Mouse (Mus musculus) C3H10T1/2 (cell line): ENCODE results near the gene AW011738. TPM values are rescaled to one million over a fixed set of nuclear protein-coding genes. Genes with fewer than 3 reads are reported as not detected.

Source experiments
- polyA plus RNA-seq, 2 experiments: library from polyadenylated mRNA; unstranded; fragments of >200 nt; fragmentation: generic; extraction: Trizol; gene quantifications; one replicate each; pipeline ENCODE4 v1.2.1; 2012; ENCODE audit warnings: missing spikeins in 2 of 2

AW011738 gene
- polyA plus RNA-seq, result under 1 TPM in 1 of 2 experiments, not detected in 1; 0.05 TPM

GRCm38 (mm10) chr4:156203001-156203412 is at the start of gene AW011738:
TSS of gene AW011738 (plus strand) at chr4:156203304.

GRCm38 (mm10) chr4:156197131-156197828 is 5.8 kb upstream of the AW011738 start, which contains the start of gene Agrn:
TSS of gene Agrn (minus strand) at chr4:156197488.

GRCm38 (mm10) chr4:156200623-156201475 is 2.3 kb upstream of the AW011738 start, which contains the start of gene Isg15:
TSS of gene Isg15 (minus strand) at chr4:156200818.

GRCm38 (mm10) chr4:156215649-156216048 is 12.5 kb downstream of the AW011738 start, which contains the start of gene Perm1:
TSS of gene Perm1 (plus strand) at chr4:156215868.

GRCm38 (mm10) chr4:156234701-156235213 is 31.7 kb downstream of the AW011738 start, which contains the start of gene Plekhn1:
TSS of gene Plekhn1 (minus strand) at chr4:156234857.

GRCm38 (mm10) chr4:156235808-156236533 is 32.9 kb downstream of the AW011738 start, which contains the start of gene Noc2l:
TSS of gene Noc2l (plus strand) at chr4:156236010.

Other genes with a start within 250 kb of the AW011738 start
- gene C1qtnf12, start 241.0 kb upstream of the AW011738 start, polyA plus RNA-seq, result 1 to 10 TPM; 2.1 to 3.6 TPM
- gene B3galt6, start 210.7 kb upstream of the AW011738 start, polyA plus RNA-seq, result 1 to 10 TPM; 1.9 to 4.3 TPM
- gene Sdf4, start 210.4 kb upstream of the AW011738 start, polyA plus RNA-seq, result 100 to 1,000 TPM; 121 to 177 TPM
- 1 to 10 TPM in 1 of 2 experiments, under 1 TPM in 1; 0.16 to 1.3 TPM for gene Tnfrsf4, start 189.5 kb upstream of the AW011738 start, polyA plus RNA-seq
- gene Tnfrsf18, start 177.1 kb upstream of the AW011738 start, polyA plus RNA-seq, result 1 to 10 TPM in 1 of 2 experiments, under 1 TPM in 1; 0.08 to 1.6 TPM
- gene Ttll10, start 143.9 kb upstream of the AW011738 start, polyA plus RNA-seq, result under 1 TPM in 1 of 2 experiments, not detected in 1; 0.08 TPM
- gene 9430015G10Rik, start 93.3 kb upstream of the AW011738 start, polyA plus RNA-seq, result 10 to 100 TPM in 1 of 2 experiments, 1 to 10 TPM in 1; 5.3 to 22.4 TPM
- gene Rnf223, start 72.8 kb upstream of the AW011738 start, polyA plus RNA-seq, result under 1 TPM; 0.07 to 0.42 TPM
- 10 to 100 TPM in 1 of 2 experiments, 1 to 10 TPM in 1; 2.6 to 26.9 TPM for gene Agrn, start 5.8 kb upstream of the AW011738 start, polyA plus RNA-seq
- gene Isg15, start 2.5 kb upstream of the AW011738 start, polyA plus RNA-seq, result 10 to 100 TPM in 1 of 2 experiments, 1 to 10 TPM in 1; 1.3 to 22.7 TPM
- gene Perm1, start 12.6 kb downstream of the AW011738 start, polyA plus RNA-seq, result under 1 TPM; 0.04 to 0.17 TPM
- gene Plekhn1, start 31.6 kb downstream of the AW011738 start, polyA plus RNA-seq, result 10 to 100 TPM in 1 of 2 experiments, 1 to 10 TPM in 1; 4.8 to 12.4 TPM
- 10 to 100 TPM; 23.0 to 82.0 TPM for gene Noc2l, start 32.7 kb downstream of the AW011738 start, polyA plus RNA-seq
- under 1 TPM; 0.02 to 0.05 TPM for gene Samd11, start 52.4 kb downstream of the AW011738 start, polyA plus RNA-seq
- gene Vmn2r-ps159, start 127.8 kb downstream of the AW011738 start, polyA plus RNA-seq, result not detected